ENCODE assay signal across 22 mouse cellular contexts in the genomic region with DNA sequence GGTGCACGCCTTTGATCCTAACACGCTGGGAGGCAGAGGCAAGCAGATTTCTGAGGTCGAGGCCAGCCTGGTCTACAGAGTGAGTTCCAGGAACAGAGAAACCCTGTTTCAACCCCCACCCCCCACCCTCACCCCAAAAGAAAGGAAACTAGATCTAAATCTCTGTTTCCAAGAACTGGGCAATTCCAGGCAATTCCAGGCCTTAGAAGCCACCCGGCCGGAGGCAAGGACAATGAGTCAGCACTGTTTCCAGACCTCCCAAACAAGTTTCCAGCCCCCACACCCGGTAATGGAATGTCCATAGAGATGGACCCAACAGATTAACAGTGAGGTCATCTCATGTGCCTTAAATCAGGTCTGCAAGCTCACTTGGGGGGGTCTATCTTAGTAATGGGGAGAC. TPM values are rescaled to one million over a fixed set of nuclear protein-coding genes. Genes with fewer than 3 reads are reported as not detected.
DNase-seq lines count a peak whose midpoint lies in the region; ATAC-seq and TF ChIP-seq lines count a peak whose summit lies in the region.
"Had no signal": no experiment of that assay in that cellular context is flagged by ENCODE, and none has a peak within 500 bp of the region (broad histone marks: within the 10 kb centered on the region; RNA-seq: fewer than 3 reads in every experiment).

No protein-coding gene starts in this region.

- TF ChIP-seq POLR2A in bone marrow macrophage, adult 2 months (IDR thresholded peaks at IDR 0.05; ENCODE audit: borderline replicate concordance, low read depth, low read length), result no peak

- no peak for TF ChIP-seq CTCF in bone marrow macrophage, adult 2 months (IDR thresholded peaks at IDR 0.05; ENCODE audit: low read depth, low read length)

- H3K4me3 ChIP-seq in kidney, embryonic 15.5 days (replicated peaks), result no peak overlapping the region
- no peak overlapping the region for H3K4me3 ChIP-seq in bone marrow macrophage, adult 2 months (ENCODE audit: insufficient read depth, low read length)
- H3K4me3 ChIP-seq: embryonic facial prominence, embryonic 13.5 days; forebrain, embryonic 12.5 days; heart, adult 2 months; heart, embryonic 15.5 days; hindbrain, embryonic 13.5 days had no signal

- H3K4me1 ChIP-seq in kidney, embryonic 15.5 days, result peaks cover 35% of the 10 kb centered on the region
- H3K4me1 ChIP-seq in bone marrow macrophage, adult 2 months (ENCODE audit: control insufficient read depth, insufficient read depth, low read length), result peaks cover 6% of the 10 kb centered on the region

- H3K4me2 ChIP-seq in kidney, embryonic 15.5 days, result no peak overlapping the region
- H3K4me2 ChIP-seq: embryonic facial prominence, embryonic 13.5 days; forebrain, embryonic 12.5 days; heart, embryonic 11.5 days; hindbrain, embryonic 13.5 days had no signal

- 0 out of 2 replicates have a peak overlapping the region, but pooled peaks have one; percentile 9 for H3K27ac ChIP-seq in kidney, embryonic 15.5 days
- H3K27ac ChIP-seq in bone marrow macrophage, adult 2 months (ENCODE audit: insufficient read depth, low read depth, low read length), result peak overlapping the region; percentile 35
- H3K27ac ChIP-seq: forebrain, embryonic 12.5 days; heart, embryonic 15.5 days; hindbrain, embryonic 13.5 days had no signal

- no peak for ATAC-seq in kidney, embryonic 15.5 days (replicated peaks; ENCODE audit: low FRiP score)
- ATAC-seq in monocyte, adult 5-6 weeks (replicated peaks; ENCODE audit: insufficient number of reproducible peaks, low FRiP score, low TSS enrichment, poor library complexity, severe bottlenecking), result no peak
- ATAC-seq: activated CD4-positive, CD25-positive, alpha-beta regulatory T cell, adult 4 months; forebrain, embryonic 16.5 days; hindbrain, postnatal 0 days had no signal

- H3K9me3 ChIP-seq in kidney, embryonic 15.5 days (replicated peaks), result no peaks in the 10 kb centered on the region
- H3K9me3 ChIP-seq: embryonic facial prominence, embryonic 13.5 days; forebrain, embryonic 12.5 days; heart, embryonic 15.5 days; hindbrain, embryonic 13.5 days had no signal

- no peak overlapping the region for H3K9ac ChIP-seq in kidney, embryonic 15.5 days
- H3K9ac ChIP-seq: embryonic facial prominence, embryonic 13.5 days; forebrain, embryonic 12.5 days; heart, embryonic 15.5 days; hindbrain, embryonic 13.5 days had no signal

- no peak for DNase-seq in kidney, adult 11 months
- peak; percentile 44 for DNase-seq in MN1 (ENCODE audit: low spot score)
- DNase-seq in layer of hippocampus, adult 18-20 months (ENCODE audit: low spot score in 2 of 2), result no peak
- no peak for DNase-seq in cerebellum, postnatal 14 days
- DNase-seq: adrenal gland, postnatal 14 days; cerebellum, adult 9-10 months; cerebellum, postnatal 36 days; gastrocnemius, postnatal 14 days; heart, adult 2 months; heart, postnatal 14 days had no signal

- H3K27me3 ChIP-seq in kidney, embryonic 15.5 days, result no peaks in the 10 kb centered on the region
- H3K27me3 ChIP-seq: CH12.LX; embryonic facial prominence, embryonic 13.5 days; forebrain, embryonic 12.5 days; heart, embryonic 15.5 days; hindbrain, embryonic 13.5 days had no signal

- H3K36me3 ChIP-seq in kidney, embryonic 15.5 days, result no peaks in the 10 kb centered on the region
- H3K36me3 ChIP-seq: embryonic facial prominence, embryonic 13.5 days; forebrain, embryonic 12.5 days; heart, embryonic 15.5 days; hindbrain, embryonic 13.5 days had no signal

- 78% methylated on average over 6 of the region's 6 CpGs for WGBS in kidney, embryonic 15.5 days

RNA-seq across cellular contexts. Expression of gene Cln6, which starts 8.7 kb away (rescaled TPM):
- polyA plus RNA-seq in kidney, embryonic 15.5 days (2015; fragmentation: Nextera tagmentation; extraction: Ambion mirVana), result 23.2 and 27.1 TPM in 2 replicates
- 95.4 and 113 TPM in 2 replicates for polyA plus RNA-seq in bone marrow macrophage, adult 2 months (2012; ENCODE audit: insufficient read depth, insufficient read length, missing spikeins)
- total RNA-seq in monocyte, adult 5-6 weeks (2017), result 4.7 to 8.7 TPM (median 6.7 TPM) in 3 replicates
- total RNA-seq in layer of hippocampus, adult 18-20 months (2021), result 10 to 100 TPM; 10.2 to 13.5 TPM

RNA-seq across cellular contexts. Expression of gene Fem1b, which starts 18.1 kb away (rescaled TPM):
- 22.7 and 23.2 TPM in 2 replicates for polyA plus RNA-seq in kidney, embryonic 15.5 days (2015; fragmentation: Nextera tagmentation; extraction: Ambion mirVana)
- 12.8 and 15.8 TPM in 2 replicates for polyA plus RNA-seq in bone marrow macrophage, adult 2 months (2012; ENCODE audit: insufficient read depth, insufficient read length, missing spikeins)
- total RNA-seq in monocyte, adult 5-6 weeks (2017), result 17.9 to 19.1 TPM (median 18.0 TPM) in 3 replicates
- total RNA-seq in layer of hippocampus, adult 18-20 months (2021), result 100 to 1,000 TPM in 1 of 2 experiments, 10 to 100 TPM in 1; 95.5 to 100 TPM

RNA-seq across cellular contexts. Expression of gene Calml4, which starts 28.0 kb away (rescaled TPM):
- 102 and 107 TPM in 2 replicates for polyA plus RNA-seq in kidney, embryonic 15.5 days (2015; fragmentation: Nextera tagmentation; extraction: Ambion mirVana)
- 2.4 and 6.2 TPM in 2 replicates for polyA plus RNA-seq in bone marrow macrophage, adult 2 months (2012; ENCODE audit: insufficient read depth, insufficient read length, missing spikeins)
- total RNA-seq in monocyte, adult 5-6 weeks (2017), result 0.48 TPM in 1 of 3 replicates, not detected in the others
- 1 to 10 TPM; 1.8 to 2.0 TPM for total RNA-seq in layer of hippocampus, adult 18-20 months (2021)
- total RNA-seq: CH12.LX had no signal
- polyA plus RNA-seq: activated CD4-positive, CD25-positive, alpha-beta regulatory T cell, adult 4 months had no signal
